Mouse (Mus musculus): Measurements from ENCODE around the gene Hsh2d. TPM values are rescaled to one million over a fixed set of nuclear protein-coding genes. Genes with fewer than 3 reads are reported as not detected.

The Hsh2d gene
- polyA plus RNA-seq, 1 experiment from 2014 or later: 1.4 TPM

- H3K27ac ChIP-seq (ENCODE audit: low read length): no peak overlapping the region
- no peaks in the 10 kb centered on the region for H3K9me3 ChIP-seq (ENCODE audit: control insufficient read depth, low read depth, low read length)
- H3K4me3 ChIP-seq (ENCODE audit: low read depth, low read length): no peak overlapping the region
- H3K4me1 ChIP-seq (ENCODE audit: control insufficient read depth, insufficient read depth, low read length): no peaks in the 10 kb centered on the region
- no peak overlapping the region for H3K4me2 ChIP-seq (replicated peaks; ENCODE audit: low read depth, low read length)
- 68% methylated on average over 4 of the region's 4 CpGs for WGBS
- no peak for ATAC-seq (ENCODE audit: insufficient number of reproducible peaks, insufficient read depth, low FRiP score, low read depth)
- H3K27me3 ChIP-seq (ENCODE audit: control insufficient read depth, insufficient read depth, low read length): no peaks in the 10 kb centered on the region
- no peaks in the 10 kb centered on the region for H3K36me3 ChIP-seq (ENCODE audit: control insufficient read depth, insufficient read depth, low read length)
- H3K9ac ChIP-seq (replicated peaks; ENCODE audit: low read depth, low read length): no peak overlapping the region
Observed at GRCm38 (mm10) chr8:72210222-72210621, 20.8 kb downstream of the Hsh2d start.

GRCm38 (mm10) chr8:72210710-72211109, 21.3 kb downstream of the Hsh2d start:
- H3K9ac ChIP-seq (replicated peaks; ENCODE audit: low read depth, low read length): no peak overlapping the region
- 54% methylated on average over 2 of the region's 2 CpGs for WGBS

GRCm38 (mm10) chr8:72211846-72212245, 22.4 kb downstream of the Hsh2d start:
- Histone ChIP-seq H3K9me3 (ENCODE audit: control insufficient read depth, low read depth, low read length) (no peaks in the 10 kb centered on the region), H3K27me3 (ENCODE audit: control insufficient read depth, insufficient read depth, low read length) (no peaks in the 10 kb centered on the region), H3K9ac (replicated peaks; ENCODE audit: low read depth, low read length) (no peak overlapping the region), H3K27ac (ENCODE audit: low read length) (no peak overlapping the region), H3K4me2 (replicated peaks; ENCODE audit: low read depth, low read length) (no peak overlapping the region), H3K4me3 (ENCODE audit: low read depth, low read length) (no peak overlapping the region), H3K4me1 (ENCODE audit: control insufficient read depth, insufficient read depth, low read length) (no peaks in the 10 kb centered on the region), H3K36me3 (ENCODE audit: control insufficient read depth, insufficient read depth, low read length) (no peaks in the 10 kb centered on the region)
- no peak for ATAC-seq (ENCODE audit: insufficient number of reproducible peaks, insufficient read depth, low FRiP score, low read depth)
- WGBS: 79% methylated on average over 1 of the region's 1 CpGs

More at GRCm38 (mm10) chr8:72210710-72211109, 21.3 kb downstream of the Hsh2d start:
- Histone ChIP-seq H3K4me2 (replicated peaks; ENCODE audit: low read depth, low read length) (no peak overlapping the region), H3K4me3 (ENCODE audit: low read depth, low read length) (no peak overlapping the region), H3K4me1 (ENCODE audit: control insufficient read depth, insufficient read depth, low read length) (no peaks in the 10 kb centered on the region), H3K27me3 (ENCODE audit: control insufficient read depth, insufficient read depth, low read length) (no peaks in the 10 kb centered on the region), H3K36me3 (ENCODE audit: control insufficient read depth, insufficient read depth, low read length) (no peaks in the 10 kb centered on the region), H3K27ac (ENCODE audit: low read length) (no peak overlapping the region), H3K9me3 (ENCODE audit: control insufficient read depth, low read depth, low read length) (no peaks in the 10 kb centered on the region)
- no peak for ATAC-seq (ENCODE audit: insufficient number of reproducible peaks, insufficient read depth, low FRiP score, low read depth)

- Histone ChIP-seq H3K9ac (replicated peaks; ENCODE audit: low read depth, low read length) (no peak within 1 kb of the TSS), H3K4me3 (ENCODE audit: low read depth, low read length) (no peak within 1 kb of the TSS), H3K27me3 (ENCODE audit: control insufficient read depth, insufficient read depth, low read length) (no peaks in the 10 kb centered on the region), H3K4me2 (replicated peaks; ENCODE audit: low read depth, low read length) (no peak within 1 kb of the TSS), H3K27ac (ENCODE audit: low read length) (no peak within 1 kb of the TSS), H3K9me3 (ENCODE audit: control insufficient read depth, low read depth, low read length) (no peaks in the 10 kb centered on the region), H3K36me3 (ENCODE audit: control insufficient read depth, insufficient read depth, low read length) (no peaks in the 10 kb centered on the region), H3K4me1 (ENCODE audit: control insufficient read depth, insufficient read depth, low read length) (no peaks in the 10 kb centered on the region)
- ATAC-seq (ENCODE audit: insufficient number of reproducible peaks, insufficient read depth, low FRiP score, low read depth): no peak
- WGBS: 62% methylated on average over 4 of the region's 4 CpGs
Observed at GRCm38 (mm10) chr8:72212751-72213150, 23.3 kb downstream of the Hsh2d start, which contains the start of gene Cib3. TSS of gene Cib3 (minus strand) at chr8:72212837.

GRCm38 (mm10) chr8:72213536-72213935, 24.1 kb downstream of the Hsh2d start, which contains the start of gene Gm11034:
TSS of gene Gm11034 (minus strand) at chr8:72213636.
- Histone ChIP-seq H3K27ac (ENCODE audit: low read length) (no peak within 1 kb of the TSS), H3K9ac (replicated peaks; ENCODE audit: low read depth, low read length) (no peak within 1 kb of the TSS), H3K36me3 (ENCODE audit: control insufficient read depth, insufficient read depth, low read length) (no peaks in the 10 kb centered on the region), H3K9me3 (ENCODE audit: control insufficient read depth, low read depth, low read length) (no peaks in the 10 kb centered on the region), H3K27me3 (ENCODE audit: control insufficient read depth, insufficient read depth, low read length) (no peaks in the 10 kb centered on the region), H3K4me2 (replicated peaks; ENCODE audit: low read depth, low read length) (no peak within 1 kb of the TSS), H3K4me3 (ENCODE audit: low read depth, low read length) (no peak within 1 kb of the TSS), H3K4me1 (ENCODE audit: control insufficient read depth, insufficient read depth, low read length) (no peaks in the 10 kb centered on the region)
- 75% methylated on average over 4 of the region's 4 CpGs for WGBS
- no peak for ATAC-seq (ENCODE audit: insufficient number of reproducible peaks, insufficient read depth, low FRiP score, low read depth)

GRCm38 (mm10) chr8:72215060-72215459, 25.6 kb downstream of the Hsh2d start:
- no peaks in the 10 kb centered on the region for H3K9me3 ChIP-seq (ENCODE audit: control insufficient read depth, low read depth, low read length)

GRCm38 (mm10) chr8:72215871-72216270, 26.4 kb downstream of the Hsh2d start:
- Histone ChIP-seq H3K9me3 (ENCODE audit: control insufficient read depth, low read depth, low read length) (no peaks in the 10 kb centered on the region), H3K36me3 (ENCODE audit: control insufficient read depth, insufficient read depth, low read length) (no peaks in the 10 kb centered on the region), H3K4me2 (replicated peaks; ENCODE audit: low read depth, low read length) (no peak overlapping the region), H3K9ac (replicated peaks; ENCODE audit: low read depth, low read length) (no peak overlapping the region), H3K27ac (ENCODE audit: low read length) (no peak overlapping the region), H3K4me1 (ENCODE audit: control insufficient read depth, insufficient read depth, low read length) (peaks cover 5% of the 10 kb centered on the region; the same call in 1 of the 2 replicates), H3K4me3 (ENCODE audit: low read depth, low read length) (no peak overlapping the region), H3K27me3 (ENCODE audit: control insufficient read depth, insufficient read depth, low read length) (no peaks in the 10 kb centered on the region)
- ATAC-seq (ENCODE audit: insufficient number of reproducible peaks, insufficient read depth, low FRiP score, low read depth): no peak
- 68% methylated on average over 1 of the region's 1 CpGs for WGBS

More at GRCm38 (mm10) chr8:72215060-72215459, 25.6 kb downstream of the Hsh2d start:
- 51% methylated on average over 2 of the region's 2 CpGs for WGBS
- Histone ChIP-seq H3K27ac (ENCODE audit: low read length) (no peak overlapping the region), H3K4me1 (ENCODE audit: control insufficient read depth, insufficient read depth, low read length) (no peaks in the 10 kb centered on the region), H3K4me3 (ENCODE audit: low read depth, low read length) (no peak overlapping the region), H3K36me3 (ENCODE audit: control insufficient read depth, insufficient read depth, low read length) (no peaks in the 10 kb centered on the region), H3K4me2 (replicated peaks; ENCODE audit: low read depth, low read length) (no peak overlapping the region), H3K9ac (replicated peaks; ENCODE audit: low read depth, low read length) (no peak overlapping the region), H3K27me3 (ENCODE audit: control insufficient read depth, insufficient read depth, low read length) (no peaks in the 10 kb centered on the region)
- ATAC-seq (ENCODE audit: insufficient number of reproducible peaks, insufficient read depth, low FRiP score, low read depth): no peak

GRCm38 (mm10) chr8:72218781-72219540, 29.5 kb downstream of the Hsh2d start:
- H3K4me1 ChIP-seq (ENCODE audit: control insufficient read depth, insufficient read depth, low read length): peaks cover 12% of the 10 kb centered on the region
- no peaks in the 10 kb centered on the region for H3K27me3 ChIP-seq (ENCODE audit: control insufficient read depth, insufficient read depth, low read length)
- no peak overlapping the region for H3K4me2 ChIP-seq (replicated peaks; ENCODE audit: low read depth, low read length)
- no peak overlapping the region for H3K27ac ChIP-seq (ENCODE audit: low read length)
- H3K4me3 ChIP-seq (ENCODE audit: low read depth, low read length): peak overlapping the region; percentile 67
- H3K9ac ChIP-seq (replicated peaks; ENCODE audit: low read depth, low read length): no peak overlapping the region
- ATAC-seq (ENCODE audit: insufficient number of reproducible peaks, insufficient read depth, low FRiP score, low read depth): no peak
- peaks cover 23% of the 10 kb centered on the region for H3K36me3 ChIP-seq (ENCODE audit: control insufficient read depth, insufficient read depth, low read length)
- 79% methylated on average over 9 of the region's 10 CpGs for WGBS
- H3K9me3 ChIP-seq (ENCODE audit: control insufficient read depth, low read depth, low read length): no peaks in the 10 kb centered on the region

All from stomach, embryonic 14.5 days (tissue).